Mouse (Mus musculus) heart, embryonic 13.5 days (tissue): ENCODE results near the gene Slc8b1. TPM values are rescaled to one million over a fixed set of nuclear protein-coding genes. Genes with fewer than 3 reads are reported as not detected.

ENCODE experiments used
- ATAC-seq: fragments of 200-750 bp; cut with Nextera tagmentation; 2 replicates; pipeline ENCODE4 v1.8.0; 2017; ENCODE audit warnings: moderate TSS enrichment; ENCODE audit not compliant: insufficient number of reproducible peaks, low FRiP score, low TSS enrichment; ENCODE audit errors: extremely low read depth
- H3K27ac ChIP-seq: fragments of 300-500 bp; sonication (generic); replicated peaks from 2 replicates; pipeline ENCODE4 v1.5.1; 2015; ENCODE audit warnings: moderate library complexity, mild to moderate bottlenecking, inconsistent platforms
- H3K27me3 ChIP-seq: fragments of 300-500 bp; sonication (generic); replicated peaks from 2 replicates; pipeline ENCODE4 v1.6.1; 2015; ENCODE audit warnings: mild to moderate bottlenecking, inconsistent platforms
- H3K36me3 ChIP-seq: fragments of 300-500 bp; sonication (generic); 2 replicates; pipeline ENCODE4 v1.6.1; 2015; ENCODE audit warnings: mild to moderate bottlenecking, inconsistent platforms
- H3K4me1 ChIP-seq: fragments of 300-500 bp; sonication (generic); 2 replicates; pipeline ENCODE4 v1.6.1; 2015; ENCODE audit warnings: inconsistent platforms
- H3K4me2 ChIP-seq: fragments of 300-500 bp; sonication (generic); 2 replicates; pipeline ENCODE4 v1.6.1; 2015; ENCODE audit warnings: inconsistent platforms, mild to moderate bottlenecking, moderate library complexity
- H3K4me3 ChIP-seq: fragments of 300-500 bp; sonication (generic); 2 replicates; pipeline ENCODE4 v1.5.1; 2015; ENCODE audit warnings: moderate library complexity, mild to moderate bottlenecking, inconsistent platforms
- H3K9ac ChIP-seq: fragments of 300-500 bp; sonication (generic); 2 replicates; pipeline ENCODE4 v1.6.1; 2015; ENCODE audit warnings: inconsistent platforms, mild to moderate bottlenecking, moderate library complexity
- H3K9me3 ChIP-seq: fragments of 300-500 bp; sonication (generic); 2 replicates; pipeline ENCODE4 v1.6.1; 2016; ENCODE audit warnings: inconsistent platforms
- WGBS: fragments of 180-500 bp; shearing (Covaris S2); methylation state at CpG from one replicate; pipeline ENCODE4 v1.1.7; 2015; ENCODE audit warnings: mixed read lengths; 5-methylcytosine and 5-hydroxymethylcytosine counted together
- polyA plus RNA-seq: library from polyadenylated mRNA; unstranded; fragments of >200 nt; fragmentation: Nextera tagmentation; extraction: Ambion mirVana; gene quantifications from 2 replicates; pipeline ENCODE4 v1.2.1, GENCODE M21; 2015

Gene Slc8b1
- polyA plus RNA-seq, 1 experiment from 2014 or later: 4.6 TPM

DNA sequence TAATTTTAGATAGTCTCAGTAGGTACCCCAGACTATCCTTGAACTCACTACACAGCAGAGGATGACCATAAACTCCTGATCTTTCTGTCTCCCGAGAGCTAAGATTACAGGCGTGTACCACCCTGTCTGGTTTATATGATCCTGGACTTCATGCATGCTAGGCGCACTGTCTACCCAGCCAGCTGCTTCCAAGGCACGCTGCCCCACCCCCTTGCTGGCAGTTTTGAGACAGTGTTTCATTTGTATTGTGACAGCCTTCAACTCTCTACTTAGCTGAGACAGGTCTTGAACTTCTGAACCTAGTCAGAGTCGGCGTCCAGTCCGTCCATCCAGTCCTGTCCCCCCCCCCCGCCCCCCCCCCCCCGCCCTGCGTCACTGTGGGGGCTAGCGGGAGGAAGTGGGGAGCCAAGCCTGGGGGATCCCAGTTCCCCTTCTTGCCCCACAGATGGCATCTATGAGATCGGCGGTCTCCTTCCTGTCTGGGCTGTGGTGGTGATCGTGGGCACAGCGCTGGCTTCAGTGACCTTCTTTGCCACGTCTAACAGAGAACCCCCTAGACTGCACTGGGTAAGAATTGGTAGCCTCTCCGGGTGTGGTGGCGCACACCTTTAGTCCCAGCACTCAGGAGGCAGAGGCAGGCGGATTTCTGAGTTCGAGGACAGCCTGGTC is 16.5 kb downstream of the Slc8b1 start:
- Histone ChIP-seq H3K27ac (no peak overlapping the region), H3K9ac (no peak overlapping the region), H3K4me1 (no peaks in the 10 kb centered on the region), H3K4me3 (no peak overlapping the region), H3K9me3 (no peaks in the 10 kb centered on the region), H3K4me2 (no peak overlapping the region), H3K36me3 (peaks cover 19% of the 10 kb centered on the region), H3K27me3 (no peaks in the 10 kb centered on the region)
- 82% methylated on average over 15 of the region's 20 CpGs for WGBS
- ATAC-seq: no peak

- no peaks in the 10 kb centered on the region for H3K27me3 ChIP-seq
- no peak overlapping the region for H3K9ac ChIP-seq
- no peaks in the 10 kb centered on the region for H3K9me3 ChIP-seq
- H3K27ac ChIP-seq: no peak overlapping the region
- WGBS: 81% methylated on average over 8 of the region's 8 CpGs
- H3K4me1 ChIP-seq: peaks cover 12% of the 10 kb centered on the region
- no peak overlapping the region for H3K4me3 ChIP-seq
- H3K36me3 ChIP-seq: peaks cover 17% of the 10 kb centered on the region
- no peak overlapping the region for H3K4me2 ChIP-seq
- ATAC-seq: no peak
Measured at GRCm38 (mm10) chr5:120531631-120532030, 20.7 kb downstream of the Slc8b1 start.

- Histone ChIP-seq H3K4me1 (peaks cover 12% of the 10 kb centered on the region), H3K4me3 (no peak overlapping the region), H3K9me3 (no peaks in the 10 kb centered on the region), H3K27me3 (no peaks in the 10 kb centered on the region), H3K27ac (no peak overlapping the region), H3K36me3 (peaks cover 36% of the 10 kb centered on the region), H3K9ac (no peak overlapping the region; the same call in 1 of the 2 replicates), H3K4me2 (no peak overlapping the region)
- ATAC-seq: no peak
- WGBS: 84% methylated on average over 15 of the region's 15 CpGs
Measured at GRCm38 (mm10) chr5:120534071-120534685, 23.2 kb downstream of the Slc8b1 start.

- Histone ChIP-seq H3K4me2 (no peak overlapping the region), H3K4me3 (no peak overlapping the region), H3K9ac (no peak overlapping the region; the same call in 1 of the 2 replicates), H3K9me3 (no peaks in the 10 kb centered on the region), H3K4me1 (peaks cover 12% of the 10 kb centered on the region), H3K36me3 (peaks cover 41% of the 10 kb centered on the region), H3K27ac (no peak overlapping the region), H3K27me3 (no peaks in the 10 kb centered on the region)
- WGBS: 77% methylated on average over 2 of the region's 2 CpGs
- ATAC-seq: no peak
Measured at GRCm38 (mm10) chr5:120534686-120535075, 23.7 kb downstream of the Slc8b1 start.

DNA sequence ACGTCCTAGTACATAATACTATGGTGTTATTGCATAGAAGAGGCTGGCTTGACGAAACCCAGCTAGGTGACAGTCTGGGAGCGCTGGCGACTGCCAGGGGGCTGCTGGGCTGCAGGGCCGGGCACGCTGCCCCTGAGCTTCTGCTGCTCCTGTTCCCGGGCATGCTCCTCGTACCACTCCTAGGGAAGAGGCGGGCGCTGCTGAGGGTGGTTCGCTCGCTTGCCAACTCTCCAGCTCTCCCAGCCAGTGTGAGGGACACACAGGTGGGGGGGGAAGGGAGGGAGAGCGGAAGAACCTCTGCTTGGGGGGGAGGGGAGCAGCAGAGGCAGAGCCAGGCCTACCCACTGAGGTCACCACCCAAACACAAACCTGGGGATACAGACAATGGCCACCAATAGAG is 25.1 kb downstream of the Slc8b1 start:
- Histone ChIP-seq H3K27ac (no peak overlapping the region), H3K36me3 (peaks cover 55% of the 10 kb centered on the region)
- 81% methylated on average over 13 of the region's 13 CpGs for WGBS

DNA sequence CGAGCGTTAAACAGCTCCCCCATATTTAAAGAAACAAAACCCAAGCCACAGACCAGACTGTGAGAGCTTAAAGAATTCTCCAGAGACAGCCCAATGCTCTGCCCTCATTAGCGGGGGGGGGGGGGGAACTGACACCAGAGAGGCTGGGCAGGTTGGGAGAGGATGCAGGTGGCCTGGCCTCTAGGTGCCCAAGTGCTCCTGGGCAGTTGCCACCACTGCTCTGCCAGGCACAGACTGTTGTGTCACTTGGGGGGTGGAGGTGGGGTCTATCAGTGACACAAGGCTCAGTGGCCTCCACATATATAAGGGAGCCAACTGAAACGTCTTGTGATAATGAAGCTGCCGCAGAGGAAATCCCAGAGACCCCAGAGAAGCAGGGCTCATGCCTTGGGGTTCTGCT is 25.7 kb downstream of the Slc8b1 start:
- no peak overlapping the region for H3K4me2 ChIP-seq
- no peak overlapping the region for H3K9ac ChIP-seq
- no peak overlapping the region for H3K27ac ChIP-seq
- 77% methylated on average over 5 of the region's 5 CpGs for WGBS
- no peak overlapping the region for H3K4me3 ChIP-seq
- peaks cover 15% of the 10 kb centered on the region for H3K4me1 ChIP-seq
- peaks cover 61% of the 10 kb centered on the region for H3K36me3 ChIP-seq
- no peak for ATAC-seq
- no peaks in the 10 kb centered on the region for H3K9me3 ChIP-seq
- H3K27me3 ChIP-seq: no peaks in the 10 kb centered on the region

More for the DNA sequence above, 25.1 kb downstream of the Slc8b1 start:
- no peaks in the 10 kb centered on the region for H3K9me3 ChIP-seq
- ATAC-seq: no peak
- no peak overlapping the region for H3K4me3 ChIP-seq
- H3K4me1 ChIP-seq: peaks cover 12% of the 10 kb centered on the region
- H3K4me2 ChIP-seq: no peak overlapping the region
- no peaks in the 10 kb centered on the region for H3K27me3 ChIP-seq
- H3K9ac ChIP-seq: no peak overlapping the region

DNA sequence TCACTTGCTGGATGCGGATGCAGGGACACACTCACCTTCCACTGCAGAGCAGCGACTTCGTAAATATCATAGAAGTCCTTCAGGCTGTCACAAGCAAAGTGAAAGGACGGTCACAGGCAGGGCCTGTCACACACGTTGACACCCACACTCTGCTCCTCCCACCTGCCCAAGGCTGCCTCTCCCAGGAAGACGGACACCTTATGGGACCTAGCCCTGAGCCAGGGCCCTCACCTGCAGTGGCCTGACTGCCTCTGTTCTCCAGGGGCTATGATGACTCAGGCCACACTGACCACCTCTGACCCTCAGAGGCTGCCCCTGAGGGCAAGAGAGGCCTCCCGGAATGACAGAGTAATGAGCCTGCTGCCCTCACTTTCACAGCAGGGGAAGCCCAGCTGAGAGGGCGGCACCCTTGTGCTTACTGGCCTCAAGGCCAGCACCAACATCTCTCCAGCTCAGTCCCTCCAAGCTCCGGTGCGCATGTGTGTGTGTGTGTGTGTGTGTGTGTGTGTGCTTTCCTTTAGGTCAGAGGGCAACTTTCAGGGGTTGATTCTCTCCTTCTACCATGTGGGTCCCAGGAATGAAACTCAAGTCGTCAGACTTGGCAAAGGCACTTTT is 37.4 kb downstream of the Slc8b1 start:
- ATAC-seq: no peak
- Histone ChIP-seq H3K27me3 (no peaks in the 10 kb centered on the region), H3K9me3 (no peaks in the 10 kb centered on the region), H3K4me1 (peaks cover 5% of the 10 kb centered on the region), H3K27ac (no peak overlapping the region), H3K36me3 (peaks cover 70% of the 10 kb centered on the region), H3K4me2 (no peak overlapping the region), H3K9ac (no peak overlapping the region), H3K4me3 (no peak overlapping the region)
- 63% methylated on average over 11 of the region's 11 CpGs for WGBS

- Histone ChIP-seq H3K9me3 (no peaks in the 10 kb centered on the region), H3K4me2 (no peak overlapping the region), H3K27me3 (no peaks in the 10 kb centered on the region), H3K4me1 (peaks cover 5% of the 10 kb centered on the region), H3K4me3 (no peak overlapping the region), H3K9ac (no peak overlapping the region), H3K36me3 (peaks cover 68% of the 10 kb centered on the region), H3K27ac (no peak overlapping the region)
- no peak for ATAC-seq
- WGBS: 72% methylated on average over 5 of the region's 5 CpGs
Measured at GRCm38 (mm10) chr5:120550137-120550536, 39.2 kb downstream of the Slc8b1 start.

- no peak for ATAC-seq
Measured at GRCm38 (mm10) chr5:120550673-120551072, 39.7 kb downstream of the Slc8b1 start.

DNA sequence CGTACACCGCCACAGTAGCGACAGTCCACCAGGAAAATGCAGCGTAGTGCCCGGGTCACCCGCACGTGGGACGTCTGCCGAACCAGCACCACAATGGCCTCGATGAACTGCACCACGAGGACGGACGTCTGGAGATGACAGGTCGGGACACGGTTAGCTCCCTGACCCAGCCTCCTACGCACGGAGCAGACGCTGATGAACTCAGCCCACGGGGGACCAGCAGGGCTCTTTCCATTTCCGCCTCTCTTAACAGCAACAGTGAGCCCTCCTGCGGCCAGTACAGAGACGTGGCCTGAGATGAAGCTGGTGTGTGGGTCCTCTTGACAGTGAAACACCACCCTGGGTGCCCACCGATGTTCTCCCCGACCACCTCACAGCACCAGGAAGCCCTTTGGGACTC is 44.9 kb downstream of the Slc8b1 start:
- H3K27ac ChIP-seq: no peak overlapping the region
- H3K4me3 ChIP-seq: no peak overlapping the region
- peaks cover 24% of the 10 kb centered on the region for H3K4me1 ChIP-seq
- 84% methylated on average over 24 of the region's 24 CpGs for WGBS
- no peak for ATAC-seq
- H3K27me3 ChIP-seq: no peaks in the 10 kb centered on the region
- no peak overlapping the region for H3K4me2 ChIP-seq
- no peaks in the 10 kb centered on the region for H3K9me3 ChIP-seq
- no peak overlapping the region for H3K9ac ChIP-seq
- H3K36me3 ChIP-seq: peaks cover 65% of the 10 kb centered on the region

More at GRCm38 (mm10) chr5:120550673-120551072, 39.7 kb downstream of the Slc8b1 start:
- Histone ChIP-seq H3K36me3 (peaks cover 72% of the 10 kb centered on the region), H3K4me3 (no peak overlapping the region), H3K4me2 (no peak overlapping the region), H3K4me1 (peaks cover 5% of the 10 kb centered on the region), H3K9me3 (no peaks in the 10 kb centered on the region), H3K9ac (no peak overlapping the region), H3K27ac (no peak overlapping the region), H3K27me3 (no peaks in the 10 kb centered on the region)
- 94% methylated on average over 5 of the region's 5 CpGs for WGBS

- WGBS: 76% methylated on average over 8 of the region's 8 CpGs
- Histone ChIP-seq H3K36me3 (peaks cover 43% of the 10 kb centered on the region), H3K9me3 (no peaks in the 10 kb centered on the region), H3K4me1 (peaks cover 35% of the 10 kb centered on the region), H3K4me2 (no peak overlapping the region), H3K27me3 (no peaks in the 10 kb centered on the region), H3K4me3 (no peak overlapping the region), H3K9ac (no peak overlapping the region), H3K27ac (no peak overlapping the region)
- ATAC-seq: no peak
Measured at GRCm38 (mm10) chr5:120558041-120558440, 47.1 kb downstream of the Slc8b1 start.
